Mouse (Mus musculus) cerebellum, adult 2 months (tissue): ENCODE measurements at regions not wholly inside any gene's neighbourhood (a gene's known extent, or its start where the extent isn't known, plus 50 kb on each side); places are given as distances from the start of the nearest gene placed in this dataset.

Experiments used
- CTCF ChIP-seq: fragments of 200-500 bp; IDR thresholded peaks from 2 replicates; pipeline ENCODE4 v1.5.1; 2011; ENCODE audit warnings: low read depth, mild to moderate bottlenecking, control low read depth, low read length, moderate library complexity, borderline replicate concordance; ENCODE audit not compliant: insufficient read depth
- POLR2A ChIP-seq: fragments of 200-500 bp; IDR thresholded peaks from 2 replicates; pipeline ENCODE4 v1.6.1; 2011; ENCODE audit warnings: low read length, control low read depth, borderline replicate concordance; ENCODE audit not compliant: insufficient read depth

DNA sequence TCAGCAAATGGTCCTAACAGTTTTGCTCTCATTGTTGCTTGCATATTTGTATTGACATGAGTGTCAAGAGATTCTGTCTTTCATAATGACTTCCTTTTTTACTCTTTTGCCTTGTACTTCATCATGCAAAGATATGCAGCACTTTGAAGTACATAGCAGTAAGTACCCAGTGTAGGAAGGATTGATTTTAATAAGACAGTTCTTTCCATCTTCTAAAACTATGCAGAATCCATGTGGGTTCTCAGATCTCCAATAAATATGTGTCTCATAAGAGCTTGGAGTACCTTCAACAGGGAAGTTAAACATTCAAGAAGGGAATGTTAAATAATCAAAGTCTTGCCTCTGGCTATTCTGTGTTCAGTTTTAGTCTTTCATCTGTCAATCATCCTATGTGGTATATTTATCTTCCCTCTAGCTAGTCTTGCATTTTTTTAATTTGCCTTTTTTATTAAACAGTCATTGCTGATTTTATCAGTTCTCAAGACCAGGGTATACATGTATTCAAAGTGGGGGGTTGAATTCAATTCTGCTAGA, 926.1 kb downstream of the Slitrk1 start:
- TF ChIP-seq CTCF = no peak
- no peak for TF ChIP-seq POLR2A
